Mouse (Mus musculus) heart, adult 2 months (tissue): ENCODE results near the gene Ntrk3.

ENCODE experiments used
- CTCF ChIP-seq: fragments of 200-600 bp; IDR thresholded peaks from 2 replicates; pipeline ENCODE4 v1.8.1; 2022; ENCODE audit warnings: antibody characterized with exemption, mild to moderate bottlenecking, moderate library complexity
- EP300 ChIP-seq: fragments of 200-500 bp; IDR thresholded peaks from 2 replicates; pipeline ENCODE4 v1.6.1; 2011; ENCODE audit warnings: low read depth, low read length, control low read depth; ENCODE audit not compliant: insufficient read depth

GRCm38 (mm10) chr7:78659846-78660245 lies 78.0 kb downstream of the Ntrk3 start:
- no peak for TF ChIP-seq EP300
- TF ChIP-seq CTCF = no peak
